Mouse (Mus musculus) lung, adult 2 months (tissue): Measurements from ENCODE around the gene Fam234a.

Experiments used
- CTCF ChIP-seq: fragments of 200-500 bp; IDR thresholded peaks from 2 replicates; pipeline ENCODE4 v1.5.1; 2011; ENCODE audit warnings: mild to moderate bottlenecking, low read length, control low read depth; ENCODE audit not compliant: insufficient read depth
- POLR2A ChIP-seq: fragments of 200-500 bp; IDR thresholded peaks from 2 replicates; pipeline ENCODE4 v1.6.1; 2011; ENCODE audit warnings: low read depth, mild to moderate bottlenecking, control low read depth, low read length, borderline replicate concordance; ENCODE audit errors: extremely low read depth

DNA sequence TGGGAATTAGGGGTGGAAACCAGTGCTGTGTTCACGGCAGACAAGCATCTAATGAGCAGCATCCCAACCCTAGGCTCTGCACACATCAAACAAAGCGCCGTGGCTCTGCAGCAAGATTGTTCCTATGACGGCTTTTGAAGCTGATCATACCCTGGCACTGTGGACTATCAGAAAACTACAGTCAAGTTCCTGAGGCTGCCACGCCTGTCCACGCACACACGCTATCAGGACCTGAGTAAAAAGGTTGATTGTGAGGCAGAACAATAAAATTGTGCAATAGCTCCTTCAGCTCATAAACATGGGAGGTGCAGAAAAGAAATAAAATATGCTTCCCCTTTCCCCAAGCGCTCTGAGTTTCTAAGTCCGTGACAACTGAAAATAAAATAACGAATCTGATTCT is 6.4 kb downstream of the Fam234a start:
- TF ChIP-seq CTCF (no peak), POLR2A (no peak)
